Mouse (Mus musculus) layer of hippocampus, adult 18-20 months (tissue): Measurements from ENCODE around the gene Polg2. TPM values are rescaled to one million over a fixed set of nuclear protein-coding genes. Genes with fewer than 3 reads are reported as not detected.
"Not testable (repeated sequence)": the region's sequence is repeated elsewhere in the genome, so short reads cannot be mapped to it uniquely, and the experiment has no call there.

ENCODE experiments used
- DNase-seq, 2 experiments: peaks; one replicate each; pipeline ENCODE4 v3.0.0; 2022; ENCODE audit warnings: low spot score in 2 of 2
- microRNA-seq, 2 experiments: library from miRNA; unstranded; fragments of <30 nt; microRNA quantifications; one replicate each; pipeline ENCODE4 v1.2.0; 2021
- total RNA-seq, 2 experiments: library from RNA; stranded (reverse); gene quantifications; 2 replicates each; pipeline ENCODE4 v1.2.3; 2021

Polg2 gene
- total RNA-seq, 2 experiments from 2014 or later, result 4.0 to 4.9 TPM

DNA sequence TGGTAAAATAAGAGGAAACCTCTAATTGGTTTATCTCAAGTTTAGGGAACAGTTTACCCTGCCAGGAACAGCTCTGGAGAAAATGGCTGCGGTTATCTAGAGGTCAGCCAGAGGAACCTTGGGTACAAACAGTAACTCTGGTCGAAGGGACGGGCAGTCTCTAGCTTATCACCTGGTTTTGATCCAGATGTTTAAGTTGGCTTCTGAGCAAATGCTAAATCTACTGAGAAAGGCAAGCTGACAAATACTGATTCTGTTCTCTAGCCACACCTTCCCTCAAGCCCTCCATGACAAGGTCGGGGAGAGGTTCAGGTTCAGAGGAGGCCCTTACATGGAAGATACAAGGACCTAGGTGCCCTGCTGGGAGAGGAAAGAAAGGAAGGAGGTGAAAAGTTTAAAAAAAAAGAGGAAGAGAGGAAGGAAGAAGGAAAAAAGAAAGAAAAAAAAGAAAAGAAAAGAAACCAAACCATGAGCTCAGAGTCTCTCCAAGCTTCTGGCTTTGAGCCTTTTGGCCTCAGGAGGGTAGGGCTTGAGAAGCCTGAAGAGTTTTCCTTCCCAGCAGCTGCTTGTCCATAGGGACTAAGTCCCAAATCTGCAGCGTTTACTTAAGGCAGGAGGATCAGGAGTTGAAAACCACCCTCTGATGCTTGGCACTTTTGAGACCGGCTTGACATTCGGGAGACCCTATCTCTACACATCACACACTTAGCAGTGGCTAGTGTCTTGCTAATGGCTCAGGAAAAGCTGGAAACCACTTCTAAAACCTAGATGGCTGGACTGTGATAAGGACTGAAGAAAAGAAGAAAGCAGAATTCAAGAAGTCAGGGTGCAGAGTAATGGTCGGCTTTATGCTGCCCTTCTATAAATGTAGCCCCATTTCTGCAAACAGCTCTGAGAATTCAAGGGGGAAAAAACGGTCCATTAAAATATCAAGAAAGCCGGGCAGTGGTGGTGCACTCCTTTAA, 50.7 kb downstream of the Polg2 start:
- no peak for DNase-seq

DNA sequence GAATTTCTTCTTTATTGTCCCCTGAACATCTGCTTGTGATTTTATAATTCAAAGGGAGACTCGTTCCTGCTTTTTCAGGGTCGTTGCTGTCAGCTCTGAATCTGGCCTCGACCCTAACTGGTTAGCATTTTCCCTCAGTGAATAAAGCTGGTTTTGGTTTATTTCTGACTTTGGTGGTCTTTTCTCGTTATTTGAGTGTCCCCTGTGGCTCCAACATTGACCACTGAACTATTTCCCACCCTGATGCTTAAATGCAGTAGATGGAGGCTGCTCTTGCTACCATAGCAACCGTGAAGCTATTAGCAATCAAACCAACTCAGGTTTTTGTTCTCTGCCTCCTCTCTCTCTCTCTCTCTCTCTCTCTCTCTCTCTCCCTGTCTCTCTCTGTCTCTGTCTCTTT, 51.4 kb downstream of the Polg2 start:
- no peak for DNase-seq

DNA sequence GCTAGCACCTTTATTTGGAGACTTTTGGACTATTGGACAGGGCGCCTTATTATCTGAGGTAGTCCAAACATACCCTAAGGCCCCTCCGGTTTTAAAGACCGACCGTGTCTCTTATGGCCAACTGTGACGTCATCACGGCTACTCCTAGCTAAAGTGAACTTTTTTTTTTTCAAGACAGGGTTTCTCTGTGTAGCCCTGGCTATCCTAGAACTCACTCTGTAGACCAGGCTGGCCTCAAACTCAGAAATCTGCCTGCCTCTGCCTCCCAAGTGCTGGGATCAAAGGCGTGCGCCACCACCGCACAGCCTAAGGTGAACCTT, 54.5 kb downstream of the Polg2 start:
- DNase-seq, result not testable (repeated sequence)

DNA sequence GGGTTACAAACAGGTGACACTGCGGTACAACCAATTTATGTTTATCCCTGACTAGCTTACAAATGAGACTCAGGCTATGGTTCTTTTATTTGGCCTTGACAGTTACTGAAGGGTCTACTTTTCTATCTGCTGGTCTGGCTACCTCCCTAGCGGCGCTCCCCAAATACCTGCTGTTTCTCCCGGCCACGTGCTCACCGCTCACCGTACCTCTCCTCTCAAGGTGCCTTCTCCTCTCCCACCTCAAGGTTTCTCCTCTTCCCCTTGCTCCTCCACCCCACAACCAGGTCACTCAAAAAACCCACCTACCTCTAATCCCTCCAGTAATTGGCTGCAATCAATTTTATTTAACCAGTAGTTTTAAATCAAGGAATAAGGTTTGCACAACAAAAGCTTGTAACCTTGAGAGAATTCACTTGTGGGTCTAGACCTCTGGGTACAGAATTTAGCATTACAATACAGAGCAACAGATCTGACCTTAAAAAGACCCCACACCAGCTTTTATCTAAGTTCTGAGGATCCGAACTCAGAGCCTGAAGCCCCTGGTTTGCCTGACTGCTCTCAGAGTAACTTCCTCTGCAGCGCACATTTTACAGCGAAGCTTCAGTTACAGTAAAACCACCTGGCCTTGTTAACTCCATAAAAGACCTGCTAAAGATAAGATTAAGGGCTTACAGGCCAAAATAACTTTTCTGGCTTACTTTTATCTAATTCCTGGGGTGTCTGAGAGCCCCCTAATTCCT, 55.0 kb downstream of the Polg2 start:
- DNase-seq, result no peak

DNA sequence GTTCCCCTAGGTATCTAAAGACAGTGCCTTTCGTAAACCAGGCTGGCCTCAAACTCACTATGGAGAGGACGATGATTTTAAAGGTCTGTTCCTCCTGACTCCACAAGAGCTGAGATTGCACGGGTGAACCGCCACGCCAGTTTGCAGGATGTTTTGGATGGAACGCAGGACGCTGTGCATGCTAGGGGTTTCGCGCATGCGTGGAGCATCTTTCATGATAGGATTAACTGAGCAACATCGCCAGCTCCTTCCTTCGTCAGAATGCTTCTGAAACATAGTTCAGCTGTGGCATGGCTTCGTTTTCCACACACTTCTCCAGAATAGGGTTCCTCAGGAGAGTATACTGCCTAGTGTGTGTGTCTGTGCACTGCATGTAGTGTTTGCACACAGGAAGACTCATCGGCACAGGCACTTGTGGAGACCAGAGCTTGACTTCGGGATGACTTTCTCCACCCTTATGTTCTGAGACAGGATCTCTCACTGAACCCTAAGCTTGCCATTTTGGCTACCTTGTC, 55.7 kb downstream of the Polg2 start:
- no peak for DNase-seq

DNA sequence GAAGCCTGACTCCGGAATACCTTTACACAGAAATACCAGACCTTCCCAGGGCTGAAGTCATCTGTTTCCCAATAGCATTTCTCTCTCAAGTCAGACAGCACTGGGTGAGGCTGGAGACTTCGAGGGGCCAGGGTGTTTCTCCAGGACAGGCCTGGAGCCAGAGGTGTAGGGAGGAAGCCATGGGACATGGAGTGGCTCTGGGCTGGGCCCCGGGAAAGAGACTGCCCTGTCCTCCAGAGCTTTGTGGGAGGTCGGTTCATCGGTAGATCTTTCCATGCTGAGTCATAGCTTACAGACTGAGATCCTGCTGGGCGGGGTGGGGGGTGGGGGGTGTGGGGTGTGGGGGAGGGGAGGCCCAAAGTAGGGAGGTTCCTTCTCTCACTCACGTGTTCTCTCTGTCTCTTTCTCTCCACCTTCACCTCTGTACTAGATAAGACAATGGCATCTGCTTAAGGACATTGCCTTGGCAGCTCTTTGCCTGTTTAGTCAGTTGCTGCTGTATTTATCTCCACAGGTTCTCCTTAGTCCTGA, 56.4 kb downstream of the Polg2 start:
- no peak for DNase-seq

DNA sequence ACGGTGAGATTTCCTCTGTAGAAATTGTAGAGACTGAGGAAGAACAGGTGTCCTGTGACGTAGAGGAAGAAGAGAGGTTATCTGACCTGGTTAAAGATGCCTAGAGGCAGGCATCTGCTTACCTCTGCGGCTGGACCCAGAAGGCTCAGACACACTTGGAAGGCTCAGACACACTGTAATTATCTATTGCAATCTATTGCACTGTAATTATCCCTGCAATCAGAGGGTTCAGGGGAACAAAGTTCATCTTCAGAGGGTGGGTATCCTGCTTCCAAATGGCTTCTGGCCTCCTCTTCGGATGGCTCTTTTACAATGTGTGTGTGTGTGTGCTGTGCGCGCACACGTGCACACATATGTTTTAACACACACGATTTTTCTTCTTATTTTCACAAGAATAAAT, 59.0 kb downstream of the Polg2 start:
- no peak for DNase-seq

Small RNAs within 50 kb of the gene (microRNA-seq; reads per million reads assigned to microRNA genes)
- gene Gm25994, result 0 reads per million in 2 experiments
- gene Mir3064, result 13.5 to 16.0 reads per million in 2 experiments

Other genes with a start within 250 kb of the Polg2 start
- gene Tex2, start 166.1 kb downstream of the Polg2 start, total RNA-seq, result 100 to 1,000 TPM; 146 to 158 TPM
- 10 to 100 TPM; 14.3 to 15.8 TPM for gene Pecam1, start 28.9 kb downstream of the Polg2 start, total RNA-seq
- under 1 TPM in 1 of 2 experiments, not detected in 1; 0.20 TPM for gene Milr1, start 28.3 kb downstream of the Polg2 start, total RNA-seq
- 100 to 1,000 TPM; 768 to 775 TPM for gene Ddx5, start 9.6 kb upstream of the Polg2 start, total RNA-seq
- 10 to 100 TPM; 10.3 to 10.7 TPM for gene Cep95, start 9.7 kb upstream of the Polg2 start, total RNA-seq
- 10 to 100 TPM; 28.4 to 29.4 TPM for gene Smurf2, start 141.2 kb upstream of the Polg2 start, total RNA-seq
- gene Kpna2, start 220.0 kb upstream of the Polg2 start, total RNA-seq, result 10 to 100 TPM; 23.3 to 23.9 TPM
- gene 1810010H24Rik, start 246.1 kb upstream of the Polg2 start, total RNA-seq, result 1 to 10 TPM; 2.6 to 3.3 TPM